Mouse (Mus musculus) 416B (cell line): Measurements from ENCODE around the gene Nsmf.

Source experiments
- DNase-seq: peaks from one replicate; pipeline ENCODE4 v3.0.0; 2011; ENCODE audit warnings: low read depth

The Nsmf gene

DNA sequence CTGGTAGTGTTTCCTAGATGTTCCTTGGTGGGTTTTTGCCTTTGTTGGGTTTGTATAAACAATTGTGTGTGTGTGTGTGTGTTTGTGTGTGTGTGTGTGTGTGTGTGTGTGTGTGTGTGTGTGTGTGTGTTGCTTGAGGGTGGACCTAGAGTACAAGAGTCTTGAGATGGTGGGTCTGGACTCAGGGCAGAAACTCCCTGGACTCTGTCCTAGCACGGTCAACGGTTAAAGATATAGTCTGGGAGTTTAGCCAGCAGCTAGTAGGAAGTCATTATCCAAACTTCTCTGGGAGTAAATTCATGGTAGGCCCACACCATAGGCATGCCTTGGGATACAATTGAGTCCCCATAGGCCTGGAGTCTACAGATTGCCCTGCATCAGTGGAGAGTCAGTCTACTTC lies 33.7 kb downstream of the Nsmf start:
- DNase-seq: no peak

DNA sequence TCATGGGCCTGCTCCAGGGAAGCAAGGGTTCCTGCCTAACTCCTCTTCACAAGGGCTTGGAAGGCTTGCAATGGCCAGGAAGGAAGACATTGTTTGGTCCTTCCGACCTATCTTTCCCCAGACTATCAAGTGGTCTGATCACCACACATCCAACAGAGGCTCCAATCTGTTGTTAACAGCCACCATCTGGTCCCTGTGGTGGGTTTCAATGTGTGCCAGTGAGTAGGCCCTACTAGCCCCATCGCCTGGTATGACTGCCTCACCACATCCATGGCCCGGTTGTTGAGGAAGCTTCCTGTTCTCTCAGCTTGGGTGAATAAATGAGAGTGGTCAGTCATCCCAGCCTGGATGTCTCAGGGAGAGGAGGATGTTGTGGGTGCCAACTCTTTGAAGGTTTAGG lies 34.5 kb downstream of the Nsmf start:
- DNase-seq: peak; percentile 79

DNA sequence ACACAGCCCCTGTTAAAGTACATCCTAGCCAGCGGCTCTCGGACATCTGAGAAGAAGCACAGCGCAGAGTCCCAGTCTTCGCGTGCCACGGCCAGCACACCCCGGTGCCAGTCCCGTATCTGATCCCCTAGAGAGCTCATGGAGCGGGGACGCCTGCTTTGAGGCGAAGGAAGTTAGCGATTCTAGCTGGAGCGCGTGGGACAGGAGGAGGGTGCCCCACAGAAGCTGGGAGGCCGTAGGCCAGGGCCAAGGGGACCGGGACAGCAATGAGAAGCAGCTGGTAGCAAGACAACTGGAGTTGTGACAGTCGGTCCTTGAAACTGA lies 40.6 kb downstream of the Nsmf start:
- DNase-seq: no peak

DNA sequence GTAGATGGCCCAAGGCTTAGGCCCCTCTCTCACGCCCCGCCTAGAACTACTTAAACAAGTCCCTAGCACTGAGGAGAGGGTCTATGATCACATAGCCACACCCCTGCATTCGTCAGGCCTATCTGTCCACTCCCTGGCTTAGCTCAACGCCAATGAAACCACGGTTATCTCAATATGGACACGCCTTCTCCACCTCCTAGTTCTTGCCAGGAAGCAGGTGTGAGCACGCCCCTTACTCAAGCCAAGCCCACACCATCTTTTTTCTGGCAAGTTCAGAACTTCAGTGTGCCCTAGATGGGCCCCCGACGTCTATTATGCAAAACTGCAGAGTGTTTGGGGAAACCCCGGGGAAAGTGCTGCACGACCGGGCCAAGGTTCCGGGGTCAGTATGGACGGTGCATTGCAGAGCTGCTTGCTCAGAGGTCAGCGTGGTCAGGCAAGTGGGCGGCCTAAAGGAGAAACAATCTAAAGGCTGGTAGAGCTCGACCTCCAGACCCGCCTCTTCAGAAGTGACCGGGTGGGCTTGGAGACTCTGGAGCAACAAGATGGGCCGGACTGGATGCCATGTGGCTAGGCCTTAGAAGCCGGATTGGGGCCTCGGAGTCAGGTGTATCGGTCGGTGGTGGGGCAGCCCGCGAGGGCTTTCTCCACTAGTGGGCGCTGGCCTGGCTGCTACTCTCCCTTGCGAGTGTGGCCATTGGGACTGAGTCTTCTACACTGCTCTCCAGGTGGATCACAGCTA lies 41.1 kb downstream of the Nsmf start, which contains the start of gene Noxa1:
TSS of gene Noxa1 (minus strand) at position 41 of the 742 bp plus-strand sequence.
- no peak for DNase-seq

DNA sequence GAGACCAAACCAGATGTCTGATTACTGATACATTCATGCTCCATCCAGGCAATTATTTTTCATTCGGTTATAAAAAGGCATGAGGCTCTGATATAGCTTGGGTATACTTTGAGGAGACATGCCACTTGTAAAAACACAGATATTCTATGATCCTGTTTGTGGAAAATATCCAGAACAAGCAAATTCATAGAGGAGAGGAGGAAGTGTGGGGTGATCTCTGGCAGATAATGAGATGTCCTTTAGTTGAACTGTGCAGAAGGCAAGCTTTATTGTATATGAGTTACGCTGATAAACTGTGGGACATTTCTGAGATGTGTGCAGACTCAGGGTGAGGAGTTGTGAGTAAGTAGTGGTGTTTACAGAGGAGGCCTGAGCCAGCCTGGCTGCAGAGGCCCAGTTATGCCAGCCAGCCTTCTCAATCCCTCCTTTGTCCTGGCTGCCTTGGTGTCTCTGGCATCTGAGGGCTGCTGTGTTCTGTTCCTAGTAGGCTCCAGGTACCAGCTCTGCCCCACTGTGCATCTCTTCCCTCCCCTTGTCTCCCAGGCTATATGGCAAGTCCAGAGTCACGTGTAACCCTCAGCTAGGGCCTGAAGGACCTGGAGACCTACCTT lies 44.0 kb downstream of the Nsmf start:
- DNase-seq: no peak

DNA sequence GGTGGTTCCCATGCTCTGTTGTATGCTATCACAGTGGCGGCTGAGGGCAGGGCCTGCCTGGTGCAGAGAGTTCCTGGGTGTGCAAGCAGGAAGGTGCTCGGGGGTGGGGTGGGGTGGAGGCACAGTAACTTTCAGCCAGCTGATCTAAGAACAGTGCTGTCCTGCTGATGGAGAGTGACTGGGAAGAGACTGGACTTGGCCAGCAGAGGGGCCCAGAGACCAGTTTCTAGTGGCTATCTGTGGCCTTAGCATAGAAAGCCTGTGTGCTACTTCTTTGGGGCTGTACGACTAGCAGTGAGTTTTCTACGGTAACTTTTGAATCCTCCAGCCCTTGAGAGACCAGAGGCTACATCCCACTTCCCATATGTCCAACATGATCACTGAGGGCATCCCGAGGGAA lies 44.8 kb downstream of the Nsmf start:
- peak; percentile 76 for DNase-seq

DNA sequence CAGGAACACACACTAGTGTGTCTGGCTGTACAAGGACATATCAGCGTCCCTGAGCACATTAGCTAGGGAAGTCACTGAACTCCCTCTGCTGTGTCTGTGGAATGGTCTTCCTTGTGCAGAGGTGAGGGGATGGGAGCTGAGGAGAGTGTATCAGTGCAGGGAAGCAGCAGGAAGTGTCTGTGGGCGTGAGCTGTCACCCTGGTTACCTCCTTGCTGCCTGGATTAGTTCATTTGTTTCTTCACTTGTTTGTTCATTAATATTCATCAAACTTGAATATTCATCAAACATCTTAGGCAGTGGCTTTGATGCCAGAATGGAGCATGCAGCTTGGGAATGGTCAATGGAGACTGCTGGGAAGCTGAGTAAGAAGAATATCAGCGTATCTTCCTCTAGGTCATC lies 45.5 kb downstream of the Nsmf start:
- no peak for DNase-seq

DNA sequence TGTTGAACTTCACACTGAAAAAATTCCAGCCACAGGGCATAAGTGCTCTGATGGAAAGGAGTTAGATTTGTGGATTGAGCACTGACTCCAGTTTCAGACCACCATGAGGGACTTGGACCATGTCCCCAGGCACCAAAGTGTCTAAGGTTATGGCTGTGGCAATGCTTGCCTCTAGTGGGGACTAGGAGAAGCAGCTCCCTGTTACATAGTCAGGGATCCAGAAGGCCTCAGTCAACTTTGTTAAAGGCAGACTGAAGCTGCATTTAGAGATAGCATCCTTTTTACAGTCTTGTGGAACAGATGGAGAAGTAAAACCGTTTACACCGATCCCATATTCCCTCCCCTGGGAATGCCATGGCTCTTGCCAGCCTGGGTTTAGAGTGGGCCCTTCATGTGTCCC lies 50.0 kb downstream of the Nsmf start:
- no peak for DNase-seq

DNA sequence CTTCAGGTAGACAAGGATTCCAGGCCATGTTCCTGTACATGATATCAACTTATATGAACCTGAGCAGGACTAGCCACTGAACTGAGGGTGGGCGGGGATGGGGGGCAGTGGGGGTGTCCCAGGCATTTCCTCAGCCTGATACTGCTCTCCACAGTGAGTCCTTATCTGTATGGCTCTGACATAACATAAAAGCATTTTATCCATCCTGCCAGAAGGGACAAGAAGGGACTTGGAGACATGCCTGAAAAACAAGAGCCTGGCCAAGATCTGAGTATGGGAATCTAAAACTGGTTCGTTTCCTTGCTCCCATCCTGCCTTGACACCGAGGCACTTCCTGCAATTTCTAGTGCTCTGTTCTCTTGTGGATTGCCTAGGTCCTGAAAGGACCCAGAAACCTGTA lies 51.9 kb downstream of the Nsmf start:
- no peak for DNase-seq

DNA sequence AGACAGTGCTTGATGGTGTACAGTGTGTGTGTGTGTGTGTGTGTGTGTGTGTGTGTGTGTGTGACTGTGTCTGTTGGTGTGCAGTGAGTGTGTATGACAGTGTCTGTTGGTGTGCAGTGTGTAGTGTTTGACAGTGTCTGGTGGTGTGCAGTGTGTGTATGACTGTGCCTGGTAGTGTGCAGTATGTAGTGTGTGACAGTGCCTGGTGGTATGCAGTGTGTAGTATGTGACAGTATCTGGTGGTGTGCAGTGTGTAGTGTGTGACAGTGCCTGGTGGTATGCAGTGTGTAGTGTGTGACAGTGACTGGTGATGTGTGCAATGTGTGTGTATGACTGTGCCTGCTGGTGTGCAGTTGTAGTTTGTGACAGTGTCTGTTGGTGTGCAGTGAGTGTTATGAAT lies 55.3 kb downstream of the Nsmf start:
- no peak for DNase-seq

DNA sequence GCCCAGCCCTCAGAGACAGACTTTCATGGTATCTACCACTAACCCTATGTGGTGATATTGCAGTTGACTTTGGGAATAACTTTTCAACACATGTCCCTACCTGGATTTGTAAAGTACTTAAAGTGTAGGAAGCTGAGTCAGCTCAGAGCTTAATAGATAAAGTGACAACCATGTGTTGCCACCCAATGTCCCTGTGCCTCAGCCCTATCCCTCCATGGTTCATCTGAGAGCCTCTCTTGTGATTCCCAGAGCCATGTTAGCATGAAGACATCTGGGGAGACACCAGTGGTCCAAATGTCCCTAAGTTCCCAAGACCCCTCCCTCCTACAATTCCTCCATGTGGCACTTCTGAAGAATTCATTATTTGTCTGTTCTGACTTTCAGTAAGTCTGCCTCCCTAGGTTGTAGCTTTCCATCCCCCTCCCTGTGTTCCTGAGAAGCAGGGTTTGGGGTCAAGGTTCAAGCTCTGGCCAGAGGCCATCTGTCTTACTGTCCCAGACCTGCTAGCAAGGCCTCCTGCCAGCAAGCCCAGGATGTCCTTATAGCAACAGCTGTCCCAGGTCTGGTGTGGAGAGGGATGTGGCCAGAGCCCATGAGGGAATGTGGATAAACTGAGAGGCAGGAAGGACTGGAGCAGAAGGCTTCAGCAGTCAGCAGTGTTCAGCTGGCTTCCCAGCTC lies 56.5 kb downstream of the Nsmf start:
- no peak for DNase-seq

DNA sequence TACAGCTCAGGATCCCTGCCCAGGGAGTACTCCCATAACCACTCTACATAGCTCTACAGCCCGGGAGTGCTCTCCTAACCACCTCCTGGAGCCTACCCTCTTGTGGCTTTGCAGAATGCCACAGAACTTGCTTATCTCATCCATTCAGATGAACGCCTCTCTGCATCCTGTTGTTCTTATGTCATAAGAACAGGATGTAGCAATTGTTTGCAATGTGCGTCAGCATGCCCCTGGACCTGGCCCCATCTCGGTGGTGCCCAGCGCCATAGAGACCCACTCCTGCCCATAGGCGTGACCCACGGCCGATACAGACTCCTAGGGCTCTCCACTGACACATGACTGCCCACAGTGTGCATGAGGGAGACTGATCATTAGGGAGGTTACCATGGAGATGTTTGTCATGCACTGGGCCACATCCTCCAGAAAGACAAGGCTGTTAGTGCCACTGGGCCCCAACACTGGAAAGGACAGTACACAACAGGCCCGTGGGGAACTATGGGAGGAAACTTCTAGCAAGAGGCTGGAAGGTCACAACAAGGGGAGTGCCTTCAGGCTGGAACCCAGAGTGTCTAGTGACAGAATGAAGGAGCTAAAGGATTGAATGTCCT lies 57.1 kb downstream of the Nsmf start:
- DNase-seq: peak; percentile 99
